ENCODE assay signal across 9 mouse cellular contexts in the genomic region with DNA sequence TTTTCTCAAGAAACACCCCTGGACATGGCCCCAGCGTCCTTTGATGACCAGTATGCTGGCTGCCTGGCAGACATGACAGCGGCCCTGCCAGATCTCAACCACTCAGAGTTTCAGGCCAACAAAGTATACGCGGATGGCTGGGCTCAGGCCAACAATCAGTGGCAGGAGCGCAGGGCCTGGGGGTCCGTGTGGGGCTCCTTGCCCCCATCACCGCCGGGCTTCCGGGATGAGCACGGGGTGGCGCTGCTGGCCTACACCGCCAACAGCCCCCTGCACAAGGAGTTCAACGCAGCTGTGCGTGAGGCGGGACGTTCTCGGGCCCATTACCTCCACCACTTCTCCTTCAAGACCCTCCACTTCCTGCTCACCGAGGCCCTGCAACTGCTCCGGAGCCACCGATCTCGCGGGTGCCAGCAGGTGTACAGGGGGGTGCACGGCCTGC. TPM values are rescaled to one million over a fixed set of nuclear protein-coding genes. Genes with fewer than 3 reads are reported as not detected.
DNase-seq lines count a peak whose midpoint lies in the region; ATAC-seq and TF ChIP-seq lines count a peak whose summit lies in the region.
"Had no signal": no experiment of that assay in that cellular context is flagged by ENCODE, and none has a peak within 500 bp of the region (broad histone marks: within the 10 kb centered on the region; RNA-seq: fewer than 3 reads in every experiment).

No protein-coding gene starts in this region.

- peaks cover 4% of the 10 kb centered on the region for H3K4me1 ChIP-seq in cerebellum, adult 2 months (ENCODE audit: control insufficient read depth, insufficient read depth, low read length)
- H3K4me1 ChIP-seq in forebrain, postnatal 0 days (ENCODE audit: insufficient read depth): no peaks in the 10 kb centered on the region
- peaks cover 15% of the 10 kb centered on the region for H3K4me1 ChIP-seq in limb, embryonic 13.5 days

- H3K9me3 ChIP-seq in forebrain, postnatal 0 days (ENCODE audit: low read length): no peaks in the 10 kb centered on the region
- H3K9me3 ChIP-seq in limb, embryonic 13.5 days: no peaks in the 10 kb centered on the region

- no peaks in the 10 kb centered on the region for H3K27me3 ChIP-seq in cerebellum, adult 2 months (ENCODE audit: control insufficient read depth, insufficient read depth, low read length)
- no peaks in the 10 kb centered on the region for H3K27me3 ChIP-seq in forebrain, postnatal 0 days (ENCODE audit: insufficient read depth, low read length)
- H3K27me3 ChIP-seq in limb, embryonic 13.5 days: no peaks in the 10 kb centered on the region

- H3K4me3 ChIP-seq in cerebellum, adult 2 months (replicated peaks; ENCODE audit: insufficient read depth, low read depth, low read length): peak overlapping the region; percentile 3
- H3K4me3 ChIP-seq in forebrain, postnatal 0 days (ENCODE audit: low read depth, low read length): no peak overlapping the region
- peak overlapping the region; percentile 33 for H3K4me3 ChIP-seq in limb, embryonic 13.5 days

- no peak for TF ChIP-seq CTCF in cerebellum, adult 2 months (IDR thresholded peaks at IDR 0.05; ENCODE audit: borderline replicate concordance, insufficient read depth, low read depth, low read length)
- TF ChIP-seq CTCF in forebrain, postnatal 0 days (IDR thresholded peaks at IDR 0.05; ENCODE audit: low read depth): no peak

- peak; percentile 23 for ATAC-seq in forebrain, postnatal 0 days
- ATAC-seq in limb, embryonic 13.5 days (ENCODE audit: low FRiP score, low read depth): 0 out of 2 replicates have a peak, but pooled peaks have one; percentile 38

- peak in 1 of 2 experiments; percentile 18 for DNase-seq in cerebellum, adult 2 months
- DNase-seq in cerebellum, postnatal 36 days: no peak
- peak; percentile 18 for DNase-seq in CD4-positive helper T cell, adult 2 months (ENCODE audit: low read depth, low spot score)
- peak; percentile 6 for DNase-seq in forebrain, postnatal 0 days
- peak; percentile 35 for DNase-seq in retina, embryonic 14.5 days (ENCODE audit: low spot score)
- no peak for DNase-seq in layer of hippocampus, postnatal 10 days (ENCODE audit: low spot score in 2 of 2)
- DNase-seq in frontal cortex, postnatal 10 days (ENCODE audit: low spot score in 2 of 2): no peak

- no peak overlapping the region for H3K27ac ChIP-seq in cerebellum, adult 2 months (ENCODE audit: insufficient read depth, low read length)
- H3K27ac ChIP-seq in forebrain, postnatal 0 days (ENCODE audit: low read depth, low read length): no peak overlapping the region
- no peak overlapping the region for H3K27ac ChIP-seq in limb, embryonic 13.5 days

- no peak for TF ChIP-seq POLR2A in cerebellum, adult 2 months (IDR thresholded peaks at IDR 0.05; ENCODE audit: borderline replicate concordance, insufficient read depth, low read length)

- no peaks in the 10 kb centered on the region for H3K36me3 ChIP-seq in forebrain, postnatal 0 days (ENCODE audit: insufficient read depth)
- no peaks in the 10 kb centered on the region for H3K36me3 ChIP-seq in limb, embryonic 13.5 days

- WGBS in cerebellum, adult 2 months: 17% methylated on average over 23 of the region's 23 CpGs
- 19% methylated on average over 23 of the region's 23 CpGs for WGBS in forebrain, postnatal 0 days
- WGBS in limb, embryonic 13.5 days: 15% methylated on average over 23 of the region's 23 CpGs

- H3K4me2 ChIP-seq in forebrain, postnatal 0 days (ENCODE audit: low read depth): peak overlapping the region; percentile 30
- peak overlapping the region; percentile 67 for H3K4me2 ChIP-seq in limb, embryonic 13.5 days (replicated peaks)

- no peak overlapping the region for H3K9ac ChIP-seq in forebrain, postnatal 0 days
- peak overlapping the region; percentile 62 for H3K9ac ChIP-seq in limb, embryonic 13.5 days

RNA-seq across cellular contexts. Expression of gene Art5, which starts 2.6 kb away (rescaled TPM):
- polyA plus RNA-seq in cerebellum, adult 2 months (2012; rRNA removed): not detected in 2 replicates
- total RNA-seq in forebrain, postnatal 0 days (2014; rRNA removed): 0.23 and 0.29 TPM in 2 replicates
- polyA plus RNA-seq in forebrain, postnatal 0 days (2015; fragmentation: Nextera tagmentation; extraction: Ambion mirVana): 0.22 and 0.50 TPM in 2 replicates
- 4.4 and 4.7 TPM in 2 replicates for polyA plus RNA-seq in limb, embryonic 13.5 days (2015; fragmentation: Nextera tagmentation; extraction: Ambion mirVana)
- total RNA-seq in layer of hippocampus, postnatal 10 days (2021): not detected
- polyA plus RNA-seq: C2C12 had no signal

RNA-seq across cellular contexts. Expression of gene Art1, which starts 5.2 kb away (rescaled TPM):
- polyA plus RNA-seq in cerebellum, adult 2 months (2012; rRNA removed): not detected in 2 replicates
- 0.15 TPM in 1 of 2 replicates, not detected in the other for total RNA-seq in forebrain, postnatal 0 days (2014; rRNA removed)
- 0.15 and 0.39 TPM in 2 replicates for polyA plus RNA-seq in forebrain, postnatal 0 days (2015; fragmentation: Nextera tagmentation; extraction: Ambion mirVana)
- polyA plus RNA-seq in limb, embryonic 13.5 days (2015; fragmentation: Nextera tagmentation; extraction: Ambion mirVana): 16.8 and 16.9 TPM in 2 replicates
- total RNA-seq in layer of hippocampus, postnatal 10 days (2021): not detected

RNA-seq across cellular contexts. Expression of gene Chrna10, which starts 9.9 kb away (rescaled TPM):
- polyA plus RNA-seq in cerebellum, adult 2 months (2012; rRNA removed): 0.05 and 0.08 TPM in 2 replicates
- total RNA-seq in forebrain, postnatal 0 days (2014; rRNA removed): 0.23 and 0.62 TPM in 2 replicates
- polyA plus RNA-seq in forebrain, postnatal 0 days (2015; fragmentation: Nextera tagmentation; extraction: Ambion mirVana): 0.16 TPM in 1 of 2 replicates, not detected in the other
- not detected in 2 replicates for polyA plus RNA-seq in limb, embryonic 13.5 days (2015; fragmentation: Nextera tagmentation; extraction: Ambion mirVana)
- not detected for total RNA-seq in layer of hippocampus, postnatal 10 days (2021)

RNA-seq across cellular contexts. Expression of gene Trpc2, which starts 23.8 kb away (rescaled TPM):
- 0.39 and 1.6 TPM in 2 replicates for polyA plus RNA-seq in cerebellum, adult 2 months (2012; rRNA removed)
- 0.23 and 1.1 TPM in 2 replicates for total RNA-seq in forebrain, postnatal 0 days (2014; rRNA removed)
- not detected in 2 replicates for polyA plus RNA-seq in forebrain, postnatal 0 days (2015; fragmentation: Nextera tagmentation; extraction: Ambion mirVana)
- polyA plus RNA-seq in limb, embryonic 13.5 days (2015; fragmentation: Nextera tagmentation; extraction: Ambion mirVana): not detected in 2 replicates
- total RNA-seq in layer of hippocampus, postnatal 10 days (2021): 1 to 10 TPM in 1 of 2 experiments, under 1 TPM in 1; 0.36 to 1.5 TPM
- polyA plus RNA-seq: C2C12 had no signal

RNA-seq across cellular contexts. Expression of gene Xntrpc, which starts 41.2 kb away (rescaled TPM):
- 3.8 and 4.7 TPM in 2 replicates for polyA plus RNA-seq in cerebellum, adult 2 months (2012; rRNA removed)
- total RNA-seq in forebrain, postnatal 0 days (2014; rRNA removed): 1.3 and 2.5 TPM in 2 replicates
- polyA plus RNA-seq in forebrain, postnatal 0 days (2015; fragmentation: Nextera tagmentation; extraction: Ambion mirVana): 0.42 and 0.58 TPM in 2 replicates
- 2.3 TPM in 2 replicates for polyA plus RNA-seq in limb, embryonic 13.5 days (2015; fragmentation: Nextera tagmentation; extraction: Ambion mirVana)
- total RNA-seq in layer of hippocampus, postnatal 10 days (2021): 1 to 10 TPM; 1.5 to 1.9 TPM

Comparison
In these comparisons a context has a peak if more than half of its experiments do, and no peak if none do; other contexts are left out.
1. DNase-seq: peak in CD4-positive helper T cell, adult 2 months (single experiment), forebrain, postnatal 0 days (single experiment) and retina, embryonic 14.5 days (single experiment); none in cerebellum, postnatal 36 days (0 of 2), layer of hippocampus, postnatal 10 days (0 of 2) and frontal cortex, postnatal 10 days (0 of 2).
2. RNA of gene Art1, which starts 5.2 kb away (polyA plus RNA-seq): 16.8 to 16.9 TPM in limb, embryonic 13.5 days; 0.15 to 0.39 TPM in forebrain, postnatal 0 days and not detected in cerebellum, adult 2 months; every median in the first group is over 10 times any median in the second.